Mouse (Mus musculus) bone marrow, adult 2 months (tissue): ENCODE data around the gene Dapl1.

ENCODE experiments used
- CTCF ChIP-seq: fragments of 200-500 bp; IDR thresholded peaks from 2 replicates; pipeline ENCODE4 v1.5.1; 2011; ENCODE audit warnings: low read length, control low read depth; ENCODE audit not compliant: control insufficient read depth, insufficient read depth
- POLR2A ChIP-seq: fragments of 200-500 bp; IDR thresholded peaks from 2 replicates; pipeline ENCODE4 v1.6.1; 2011; ENCODE audit warnings: low read depth, mild to moderate bottlenecking, control low read depth, low read length, borderline replicate concordance; ENCODE audit not compliant: control insufficient read depth

GRCm38 (mm10) chr2:59448921-59449320 lies 35.5 kb upstream of the Dapl1 start:
- TF ChIP-seq CTCF (no peak), POLR2A (no peak)
